Mouse (Mus musculus) myocyte (in vitro differentiated cells): ENCODE data around the gene Olfr1062.

Experiments used
- E2F4 ChIP-seq: IDR thresholded peaks from one replicate; pipeline ENCODE4 v1.6.1; 2011; ENCODE audit warnings: mild to moderate bottlenecking, control low read depth, moderate library complexity; ENCODE audit not compliant: insufficient read depth
- POLR2A ChIP-seq: IDR thresholded peaks from one replicate; pipeline ENCODE4 v1.6.1; 2011; ENCODE audit warnings: low read depth, mild to moderate bottlenecking, control low read depth, moderate library complexity; ENCODE audit not compliant: insufficient read length
- POLR2AphosphoS2 ChIP-seq: IDR thresholded peaks from one replicate; pipeline ENCODE4 v1.6.1; 2011; ENCODE audit warnings: low read depth, control low read depth; ENCODE audit not compliant: insufficient read length

DNA sequence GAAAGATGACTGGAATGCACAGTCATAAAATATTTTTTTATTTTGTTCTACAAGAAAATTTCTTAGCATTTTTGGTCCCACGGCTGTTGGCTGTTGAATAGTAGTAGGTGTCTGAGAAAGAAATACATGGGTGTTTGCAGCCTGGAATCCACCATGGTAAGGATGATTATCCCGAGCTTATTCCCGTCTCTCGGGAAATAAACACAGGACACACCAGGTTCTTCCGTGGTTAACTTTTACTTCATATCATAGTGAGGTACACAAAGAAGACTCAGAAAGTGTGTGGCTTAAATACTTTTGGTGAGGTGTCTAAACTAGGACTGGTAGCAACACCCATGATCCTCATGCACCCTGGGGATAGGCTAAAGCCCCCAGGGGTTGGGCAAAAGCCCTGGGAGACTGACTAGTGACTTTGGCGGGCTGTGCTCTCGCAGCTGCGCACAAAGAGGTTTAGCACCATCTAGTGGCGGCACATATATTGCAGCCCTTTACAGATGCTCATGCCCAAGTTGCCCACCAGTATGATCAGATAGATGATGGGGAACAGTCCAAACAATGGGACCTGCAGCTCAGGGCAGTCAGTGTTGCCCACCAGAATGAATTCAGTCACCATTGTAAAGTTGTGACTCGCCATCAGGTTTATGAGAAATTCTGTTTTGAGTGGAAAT is 38.0 kb upstream of the Olfr1062 start:
- TF ChIP-seq E2F4 = no peak
- TF ChIP-seq POLR2AphosphoS2 = no peak
- TF ChIP-seq POLR2A = no peak
